In genomic region chr6:100140581-100141114, GRCm38 (mm10) we compare ENCODE assay signal across 27 mouse cellular contexts.
DNase-seq lines count a peak whose midpoint lies in the region; TF ChIP-seq lines count a peak whose summit lies in the region.
"Had no signal": no experiment of that assay in that cellular context is flagged by ENCODE, and none has a peak within 500 bp of the region (broad histone marks: within the 10 kb centered on the region; RNA-seq: fewer than 3 reads in every experiment).

No protein-coding gene starts in this region.

- no peaks in the 10 kb centered on the region for H3K79me2 ChIP-seq in CH12.LX (replicated peaks; ENCODE audit: control insufficient read depth, extremely low read depth, insufficient read depth, poor library complexity, severe bottlenecking)

- 28% methylated on average over 6 of the region's 6 CpGs for WGBS in kidney, adult 2 months
- 42% methylated on average over 6 of the region's 6 CpGs for WGBS in lung, adult 2 months

- H3K36me3 ChIP-seq in kidney, adult 2 months (ENCODE audit: control insufficient read depth, insufficient read depth, low read length): no peaks in the 10 kb centered on the region
- no peaks in the 10 kb centered on the region for H3K36me3 ChIP-seq in CH12.LX (replicated peaks in 1 of 2; ENCODE audit: control insufficient read depth in 1 of 2, insufficient read depth in 1 of 2, low read length in 1 of 2)
- H3K36me3 ChIP-seq: heart, embryonic 10.5 days; heart, embryonic 15.5 days; hindbrain, embryonic 13.5 days; limb, embryonic 13.5 days; midbrain, embryonic 13.5 days had no signal

- H3K9me3 ChIP-seq in CH12.LX (replicated peaks; ENCODE audit: low read length): no peaks in the 10 kb centered on the region
- H3K9me3 ChIP-seq: forebrain, embryonic 13.5 days; heart, embryonic 10.5 days; heart, embryonic 15.5 days; hindbrain, embryonic 13.5 days; limb, embryonic 13.5 days; megakaryocyte, embryonic 14.5 days; midbrain, embryonic 13.5 days had no signal

- no peak overlapping the region for H3K27ac ChIP-seq in kidney, adult 2 months (ENCODE audit: insufficient read depth, low read depth, low read length)
- H3K27ac ChIP-seq in CH12.LX (ENCODE audit: insufficient read depth, low read depth): no peak overlapping the region
- H3K27ac ChIP-seq: forebrain, embryonic 13.5 days; heart, embryonic 10.5 days; heart, embryonic 15.5 days; hindbrain, embryonic 13.5 days; limb, embryonic 13.5 days; liver, embryonic 14.5 days; midbrain, embryonic 13.5 days had no signal

- H3K27me3 ChIP-seq in kidney, adult 2 months (replicated peaks; ENCODE audit: control insufficient read depth, insufficient read depth, low read length): no peaks in the 10 kb centered on the region
- H3K27me3 ChIP-seq in CH12.LX (replicated peaks): no peaks in the 10 kb centered on the region

- no peak for TF ChIP-seq CTCF in kidney, adult 2 months (conservative IDR thresholded peaks at IDR 0.05; ENCODE audit: insufficient read depth, insufficient read length, low read depth, low read length)
- TF ChIP-seq CTCF in lung, adult 2 months (IDR thresholded peaks at IDR 0.05; ENCODE audit: insufficient read depth, low read length): no peak
- TF ChIP-seq CTCF in CH12.LX (conservative IDR thresholded peaks at IDR 0.05 in 1 of 2, IDR thresholded peaks at IDR 0.05 in 1 of 2; ENCODE audit: low read depth in 2 of 2, low read length in 2 of 2): no peak

- peak; percentile 20 for DNase-seq in kidney, adult 2 months
- no peak for DNase-seq in kidney, postnatal 4 days
- peak; percentile 35 to 61 for DNase-seq in lung, adult 18-20 months
- no peak for DNase-seq in lung, adult 2 months
- DNase-seq in CH12.LX (ENCODE audit: extremely low read depth): peak; percentile 38
- DNase-seq in gonadal fat pad, adult 2 months (ENCODE audit: low read depth): peak; percentile 33
- no peak for DNase-seq in heart, adult 11 months
- DNase-seq: adrenal gland, postnatal 14 days; cerebellum, adult 11 months; cerebellum, adult 9-10 months; cerebellum, postnatal 36 days; gastrocnemius, postnatal 10 days; heart, postnatal 4 days; kidney, adult 18-20 months; kidney, postnatal 36 days; lung, postnatal 36 days; right cerebral cortex, adult 18-20 months; spleen, adult 18-20 months; thymus, postnatal 14 days had no signal

- H3K9ac ChIP-seq in CH12.LX (ENCODE audit: insufficient read depth, low read depth): no peak overlapping the region
- H3K9ac ChIP-seq: forebrain, embryonic 13.5 days; heart, embryonic 15.5 days; hindbrain, embryonic 13.5 days; limb, embryonic 13.5 days; liver, embryonic 14.5 days; midbrain, embryonic 13.5 days had no signal

- no peak overlapping the region for H3K4me3 ChIP-seq in kidney, adult 2 months (ENCODE audit: insufficient read depth, low read depth, low read length)
- H3K4me3 ChIP-seq in lung, adult 2 months (replicated peaks; ENCODE audit: extremely low read depth, low read depth, low read length): no peak overlapping the region
- no peak overlapping the region for H3K4me3 ChIP-seq in CH12.LX (replicated peaks in 1 of 3; ENCODE audit: low read depth in 2 of 3, low read length in 2 of 3, poor library complexity in 1 of 3)
- H3K4me3 ChIP-seq: forebrain, embryonic 13.5 days; heart, embryonic 10.5 days; heart, embryonic 15.5 days; hindbrain, embryonic 13.5 days; limb, embryonic 13.5 days; megakaryocyte, embryonic 14.5 days; midbrain, embryonic 13.5 days had no signal

- H3K4me1 ChIP-seq in kidney, adult 2 months (ENCODE audit: control insufficient read depth, insufficient read depth, low read length): 0 out of 2 replicates have a peak, but pooled peaks cover 6% of the 10 kb centered on the region
- peaks cover 14% of the 10 kb centered on the region for H3K4me1 ChIP-seq in lung, adult 2 months (ENCODE audit: control insufficient read depth, insufficient read depth, low read length)
- peaks cover 18 to 75% of the 10 kb centered on the region in 2 experiments for H3K4me1 ChIP-seq in CH12.LX (ENCODE audit: control insufficient read depth in 1 of 2, insufficient read depth in 2 of 2)

- TF ChIP-seq EP300 in CH12.LX (IDR thresholded peaks at IDR 0.05; ENCODE audit: low read length): no peak

- no peak for TF ChIP-seq RAD21 in CH12.LX (IDR thresholded peaks at IDR 0.05; ENCODE audit: low read depth, low read length)

- TF ChIP-seq POLR2A in kidney, adult 2 months (IDR thresholded peaks at IDR 0.05; ENCODE audit: low read depth, low read length): no peak
- no peak for TF ChIP-seq POLR2A in lung, adult 2 months (IDR thresholded peaks at IDR 0.05; ENCODE audit: borderline replicate concordance, extremely low read depth, low read depth, low read length)
- TF ChIP-seq POLR2A in CH12.LX (IDR thresholded peaks at IDR 0.05; ENCODE audit: low read depth, low read length): no peak

- peak overlapping the region; percentile 76 for H3K4me2 ChIP-seq in CH12.LX (ENCODE audit: insufficient read depth, low read depth, poor library complexity, severe bottlenecking)
- H3K4me2 ChIP-seq: forebrain, embryonic 13.5 days; heart, embryonic 15.5 days; hindbrain, embryonic 13.5 days; limb, embryonic 13.5 days; midbrain, embryonic 13.5 days had no signal

- dilution Hi-C loops in CH12.LX (cut with MboI; ENCODE audit: extremely low pct_ligation_motif_present, extremely low pct_unique_long_range_greater_than_20kb, low sequenced_read_pairs): no loop called here

- in situ Hi-C loops in CH12.LX (cut with MboI; ENCODE audit: low pct_ligation_motif_present, low pct_unique_long_range_greater_than_20kb, low sequenced_read_pairs): no loop called here

TF ChIP-seq in CH12.LX, 34 proteins besides CTCF, POLR2A, EP300 and RAD21:
- TF ChIP-seq TCF12 (IDR thresholded peaks at IDR 0.05; ENCODE audit: low read depth, low read length) (0 out of 2 replicates have a peak, but pooled peaks have one; percentile 15), RCOR1 (conservative IDR thresholded peaks at IDR 0.05; ENCODE audit: low read depth, low read length) (no peak), MAX (IDR thresholded peaks at IDR 0.05; ENCODE audit: low read length) (peak; percentile 68; the same call in 1 of the 2 replicates), BHLHE40 (IDR thresholded peaks at IDR 0.05; ENCODE audit: low read depth, low read length) (peak; percentile 82), MEF2A (IDR thresholded peaks at IDR 0.05; ENCODE audit: borderline replicate concordance, low read depth, low read length) (peak; percentile 18; the same call in 1 of the 2 replicates), ZNF384 (IDR thresholded peaks at IDR 0.05; ENCODE audit: low read depth, low read length) (no peak), IRF4 (IDR thresholded peaks at IDR 0.05; ENCODE audit: low read depth, low read length) (peak; percentile 65), USF1 (IDR thresholded peaks at IDR 0.05; ENCODE audit: low read depth, low read length) (peak; percentile 57), ZKSCAN1 (IDR thresholded peaks at IDR 0.05; ENCODE audit: borderline replicate concordance, low read depth, low read length) (no peak)

Comparison
In these comparisons a context has a peak if more than half of its experiments do, and no peak if none do; other contexts are left out.
1. DNase-seq: peak in kidney, adult 2 months (single experiment), lung, adult 18-20 months (2 of 2), CH12.LX (single experiment) and gonadal fat pad, adult 2 months (single experiment); none in kidney, postnatal 4 days (0 of 2), lung, adult 2 months (single experiment) and heart, adult 11 months (single experiment).